Mouse (Mus musculus): ENCODE results near the gene Slc22a3. TPM values are rescaled to one million over a fixed set of nuclear protein-coding genes. Genes with fewer than 3 reads are reported as not detected.
A peak's percentile ranks its signal among the peaks of the same experiment; 100 is the strongest.

The Slc22a3 gene
- polyA plus RNA-seq, 1 experiment: 0.11 TPM

GRCm38 (mm10) chr17:12513997-12514396 lies 6.5 kb upstream of the Slc22a3 start:
- no peaks in the 10 kb centered on the region for H3K36me3 ChIP-seq (ENCODE audit: control insufficient read depth, insufficient read depth, low read length)
- no peak for TF ChIP-seq POLR2A (IDR thresholded peaks at IDR 0.05; ENCODE audit: control insufficient read depth, low read depth, low read length)
- no peak for TF ChIP-seq CTCF (IDR thresholded peaks at IDR 0.05; ENCODE audit: control insufficient read depth, insufficient read depth, insufficient replicate concordance, low read depth, low read length)
- no peaks in the 10 kb centered on the region for H3K4me1 ChIP-seq (ENCODE audit: control insufficient read depth, insufficient read depth, low read length)
- H3K27ac ChIP-seq (ENCODE audit: control insufficient read depth, insufficient read depth, low read depth, low read length): no peak overlapping the region
- H3K4me3 ChIP-seq (ENCODE audit: control insufficient read depth, low read depth, low read length): no peak overlapping the region
- no peaks in the 10 kb centered on the region for H3K27me3 ChIP-seq (ENCODE audit: control insufficient read depth, insufficient read depth, low read length)

DNA sequence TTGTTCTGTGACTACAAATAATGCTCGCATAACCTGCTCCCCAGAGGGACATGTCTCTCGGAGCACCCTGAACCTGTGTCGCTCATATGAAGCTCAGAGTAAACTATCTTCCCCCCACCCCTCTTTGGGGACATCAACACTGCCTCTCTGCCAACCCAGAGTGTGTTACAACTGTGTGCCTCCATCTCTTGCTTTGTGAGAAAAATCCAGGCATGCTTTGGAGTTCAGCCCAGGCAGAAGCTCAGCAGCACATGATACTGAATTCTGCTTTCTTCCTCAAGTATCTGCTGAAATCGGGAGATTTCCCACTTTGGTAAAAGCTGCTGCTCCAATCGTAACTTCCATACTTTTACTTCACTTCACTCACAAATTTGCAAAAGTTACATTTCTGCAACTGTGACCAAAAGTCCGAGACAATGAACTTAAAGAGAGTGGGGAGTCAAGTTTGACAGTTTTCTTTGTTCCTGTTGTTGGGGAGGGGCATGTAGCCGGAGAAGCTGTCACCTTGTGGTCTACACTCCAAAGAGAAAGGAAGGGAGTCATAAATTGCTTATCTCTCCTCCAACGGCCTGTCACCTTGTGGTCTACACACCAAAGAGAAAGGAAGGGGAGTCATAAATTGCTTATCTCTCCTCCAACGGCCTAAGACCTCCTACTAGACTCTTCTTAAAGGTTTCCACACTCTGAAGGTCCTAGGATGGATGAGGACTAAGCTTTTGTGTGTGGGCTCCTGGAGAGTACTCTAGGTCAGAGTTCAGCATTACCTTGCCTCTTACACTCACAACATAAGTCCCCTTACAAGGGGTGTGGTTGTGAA lies 5.8 kb upstream of the Slc22a3 start:
- Histone ChIP-seq H3K27me3 (ENCODE audit: control insufficient read depth, insufficient read depth, low read length) (no peaks in the 10 kb centered on the region), H3K4me3 (ENCODE audit: control insufficient read depth, low read depth, low read length) (no peak overlapping the region), H3K27ac (ENCODE audit: control insufficient read depth, insufficient read depth, low read depth, low read length) (no peak overlapping the region), H3K36me3 (ENCODE audit: control insufficient read depth, insufficient read depth, low read length) (no peaks in the 10 kb centered on the region), H3K4me1 (ENCODE audit: control insufficient read depth, insufficient read depth, low read length) (no peaks in the 10 kb centered on the region)
- TF ChIP-seq POLR2A (IDR thresholded peaks at IDR 0.05; ENCODE audit: control insufficient read depth, low read depth, low read length): no peak
- TF ChIP-seq CTCF (IDR thresholded peaks at IDR 0.05; ENCODE audit: control insufficient read depth, insufficient read depth, insufficient replicate concordance, low read depth, low read length): no peak

- Histone ChIP-seq H3K27me3 (ENCODE audit: control insufficient read depth, insufficient read depth, low read length) (no peaks in the 10 kb centered on the region), H3K27ac (ENCODE audit: control insufficient read depth, insufficient read depth, low read depth, low read length) (no peak overlapping the region), H3K36me3 (ENCODE audit: control insufficient read depth, insufficient read depth, low read length) (no peaks in the 10 kb centered on the region), H3K4me3 (ENCODE audit: control insufficient read depth, low read depth, low read length) (no peak overlapping the region), H3K4me1 (ENCODE audit: control insufficient read depth, insufficient read depth, low read length) (peaks cover 5% of the 10 kb centered on the region)
- TF ChIP-seq CTCF (IDR thresholded peaks at IDR 0.05; ENCODE audit: control insufficient read depth, insufficient read depth, insufficient replicate concordance, low read depth, low read length): no peak
- TF ChIP-seq POLR2A (IDR thresholded peaks at IDR 0.05; ENCODE audit: control insufficient read depth, low read depth, low read length): no peak
These were observed 3.7 kb upstream of the Slc22a3 start for GRCm38 (mm10) chr17:12511193-12511592.

- H3K27me3 ChIP-seq (ENCODE audit: control insufficient read depth, insufficient read depth, low read length): no peaks in the 10 kb centered on the region
- no peaks in the 10 kb centered on the region for H3K36me3 ChIP-seq (ENCODE audit: control insufficient read depth, insufficient read depth, low read length)
- H3K4me1 ChIP-seq (ENCODE audit: control insufficient read depth, insufficient read depth, low read length): peaks cover 5% of the 10 kb centered on the region
- TF ChIP-seq CTCF (IDR thresholded peaks at IDR 0.05; ENCODE audit: control insufficient read depth, insufficient read depth, insufficient replicate concordance, low read depth, low read length): no peak
- TF ChIP-seq POLR2A (IDR thresholded peaks at IDR 0.05; ENCODE audit: control insufficient read depth, low read depth, low read length): no peak
- H3K27ac ChIP-seq (ENCODE audit: control insufficient read depth, insufficient read depth, low read depth, low read length): no peak overlapping the region
- no peak overlapping the region for H3K4me3 ChIP-seq (ENCODE audit: control insufficient read depth, low read depth, low read length)
These were observed 872 bp upstream of the Slc22a3 start for GRCm38 (mm10) chr17:12508376-12508775.

DNA sequence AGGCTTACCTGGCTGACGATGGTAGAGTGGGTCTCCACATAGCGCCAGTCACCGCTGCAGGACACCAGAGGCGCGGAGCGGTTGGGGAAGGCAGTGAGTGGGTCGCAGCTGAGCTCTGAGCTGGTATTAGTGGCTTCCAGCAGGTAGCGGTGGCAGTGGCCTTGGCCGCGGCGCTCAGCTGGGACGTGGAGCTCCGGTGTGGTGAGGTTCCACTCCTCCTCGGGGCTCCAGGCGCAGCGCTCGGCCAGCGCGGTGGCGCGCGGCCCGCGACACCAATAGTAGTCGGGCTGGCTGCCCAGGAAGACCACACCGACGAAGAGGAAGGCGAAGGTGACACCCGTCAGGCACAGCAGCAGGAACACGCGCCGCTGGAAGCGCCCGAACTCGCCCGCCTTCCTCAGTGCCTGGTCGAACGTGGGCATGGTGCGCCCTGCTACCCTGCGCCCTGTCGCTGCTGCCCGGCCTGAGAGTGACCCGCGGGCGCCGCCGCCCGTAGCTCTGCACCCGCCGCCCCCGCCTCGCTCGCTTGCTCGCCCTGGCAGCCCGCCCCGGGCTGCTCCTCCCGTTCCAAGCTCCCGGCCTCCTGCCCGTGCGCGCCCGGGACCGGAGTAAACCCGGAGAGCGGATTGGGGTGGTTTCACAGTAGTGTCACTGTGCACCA lies 471 bp downstream of the Slc22a3 start:
- Histone ChIP-seq H3K27ac (ENCODE audit: control insufficient read depth, insufficient read depth, low read depth, low read length) (no peak overlapping the region), H3K4me1 (ENCODE audit: control insufficient read depth, insufficient read depth, low read length) (peaks cover 5% of the 10 kb centered on the region), H3K36me3 (ENCODE audit: control insufficient read depth, insufficient read depth, low read length) (no peaks in the 10 kb centered on the region), H3K27me3 (ENCODE audit: control insufficient read depth, insufficient read depth, low read length) (no peaks in the 10 kb centered on the region), H3K4me3 (ENCODE audit: control insufficient read depth, low read depth, low read length) (peak overlapping the region; percentile 1; the same call in 1 of the 2 replicates)
- TF ChIP-seq POLR2A (IDR thresholded peaks at IDR 0.05; ENCODE audit: control insufficient read depth, low read depth, low read length): no peak
- TF ChIP-seq CTCF (IDR thresholded peaks at IDR 0.05; ENCODE audit: control insufficient read depth, insufficient read depth, insufficient replicate concordance, low read depth, low read length): no peak

DNA sequence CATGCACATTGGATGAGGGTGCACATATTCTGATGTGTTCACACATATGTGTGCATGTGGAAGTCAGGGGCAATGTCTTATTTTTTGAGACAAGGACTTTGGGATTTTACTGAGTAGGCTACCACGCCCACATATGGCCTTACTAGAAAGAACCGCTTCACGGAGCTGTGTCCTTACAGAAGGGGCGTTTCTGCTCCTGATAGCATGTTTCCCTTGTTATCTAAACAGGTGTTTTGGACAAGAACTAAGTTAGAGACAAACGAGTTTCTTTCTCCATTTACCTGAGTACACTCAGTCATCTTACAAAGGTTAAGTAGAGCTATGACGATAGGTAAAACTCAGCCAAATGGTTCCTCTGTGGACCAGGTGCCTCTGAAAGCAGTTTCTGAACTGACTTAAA lies 1.8 kb downstream of the Slc22a3 start:
- H3K36me3 ChIP-seq (ENCODE audit: control insufficient read depth, insufficient read depth, low read length): no peaks in the 10 kb centered on the region
- no peak overlapping the region for H3K4me3 ChIP-seq (ENCODE audit: control insufficient read depth, low read depth, low read length)
- H3K4me1 ChIP-seq (ENCODE audit: control insufficient read depth, insufficient read depth, low read length): peaks cover 5% of the 10 kb centered on the region
- TF ChIP-seq CTCF (IDR thresholded peaks at IDR 0.05; ENCODE audit: control insufficient read depth, insufficient read depth, insufficient replicate concordance, low read depth, low read length) (no peak), POLR2A (IDR thresholded peaks at IDR 0.05; ENCODE audit: control insufficient read depth, low read depth, low read length) (no peak)
- H3K27ac ChIP-seq (ENCODE audit: control insufficient read depth, insufficient read depth, low read depth, low read length): no peak overlapping the region
- no peaks in the 10 kb centered on the region for H3K27me3 ChIP-seq (ENCODE audit: control insufficient read depth, insufficient read depth, low read length)

- no peak overlapping the region for H3K27ac ChIP-seq (ENCODE audit: control insufficient read depth, insufficient read depth, low read depth, low read length)
- H3K36me3 ChIP-seq (ENCODE audit: control insufficient read depth, insufficient read depth, low read length): no peaks in the 10 kb centered on the region
- H3K4me1 ChIP-seq (ENCODE audit: control insufficient read depth, insufficient read depth, low read length): no peaks in the 10 kb centered on the region
- TF ChIP-seq POLR2A (IDR thresholded peaks at IDR 0.05; ENCODE audit: control insufficient read depth, low read depth, low read length) (no peak), CTCF (IDR thresholded peaks at IDR 0.05; ENCODE audit: control insufficient read depth, insufficient read depth, insufficient replicate concordance, low read depth, low read length) (no peak)
- no peaks in the 10 kb centered on the region for H3K27me3 ChIP-seq (ENCODE audit: control insufficient read depth, insufficient read depth, low read length)
- no peak overlapping the region for H3K4me3 ChIP-seq (ENCODE audit: control insufficient read depth, low read depth, low read length)
These were observed 8.1 kb downstream of the Slc22a3 start for GRCm38 (mm10) chr17:12499426-12499825.
